Mouse (Mus musculus) lung, postnatal 0 days (tissue): ENCODE measurements at regions not wholly inside any gene's neighbourhood (a gene's known extent, or its start where the extent isn't known, plus 50 kb on each side); places are given as distances from the start of the nearest gene placed in this dataset.

Experiments
- ATAC-seq: fragments of 200-750 bp; cut with Nextera tagmentation; 2 replicates; pipeline ENCODE4 v1.8.0; 2017; ENCODE audit warnings: moderate library complexity
- DNase-seq: peaks from one replicate; pipeline ENCODE4 v3.0.0-alpha.2; 2016; ENCODE audit warnings: low spot score
- H3K27ac ChIP-seq: fragments of 300-500 bp; sonication (generic); 2 replicates; pipeline ENCODE4 v1.5.1; 2014; ENCODE audit warnings: antibody characterized with exemption, mild to moderate bottlenecking, low read length, mixed read lengths
- H3K27me3 ChIP-seq: fragments of 300-500 bp; sonication (generic); replicated peaks from 2 replicates; pipeline ENCODE4 v1.6.1; 2014; ENCODE audit warnings: low read length, mixed read lengths; ENCODE audit not compliant: insufficient read depth
- H3K36me3 ChIP-seq: fragments of 300-500 bp; sonication (generic); 2 replicates; pipeline ENCODE4 v1.6.1; 2014; ENCODE audit warnings: low read length, mixed read lengths; ENCODE audit not compliant: insufficient read depth
- H3K4me1 ChIP-seq: fragments of 300-500 bp; sonication (generic); 2 replicates; pipeline ENCODE4 v1.6.1; 2014; ENCODE audit warnings: antibody characterized with exemption, low read depth, low read length, mixed read lengths; ENCODE audit not compliant: insufficient read depth
- H3K4me2 ChIP-seq: fragments of 300-500 bp; sonication (generic); replicated peaks from 2 replicates; pipeline ENCODE4 v1.6.1; 2014; ENCODE audit warnings: low read depth, mild to moderate bottlenecking, low read length, moderate library complexity, mixed read lengths
- H3K4me3 ChIP-seq: fragments of 300-500 bp; sonication (generic); 2 replicates; pipeline ENCODE4 v1.5.1; 2014; ENCODE audit warnings: low read depth, low read length
- H3K9ac ChIP-seq: fragments of 300-500 bp; sonication (generic); replicated peaks from 2 replicates; pipeline ENCODE4 v1.6.1; 2014; ENCODE audit warnings: low read depth, mild to moderate bottlenecking
- H3K9me3 ChIP-seq: fragments of 300-500 bp; sonication (generic); 2 replicates; pipeline ENCODE4 v1.6.1; 2016; ENCODE audit warnings: low read length, mixed read lengths
- CTCF ChIP-seq: IDR thresholded peaks from 2 replicates; pipeline ENCODE4 v1.5.1; 2016; ENCODE audit warnings: antibody characterized with exemption, mild to moderate bottlenecking
- EP300 ChIP-seq: IDR thresholded peaks from 2 replicates; pipeline ENCODE4 v1.6.1; 2016; ENCODE audit warnings: antibody characterized with exemption, mild to moderate bottlenecking, control low read depth
- WGBS: fragments of 180-500 bp; shearing (Covaris S2); extraction: QIAGEN DNeasy Blood & Tissue Kit; methylation state at CpG from one replicate; pipeline ENCODE4 v1.1.7; 2014; 5-methylcytosine and 5-hydroxymethylcytosine counted together

- H3K36me3 ChIP-seq = no peaks in the 10 kb centered on the region
- no peaks in the 10 kb centered on the region for H3K9me3 ChIP-seq
- no peak overlapping the region for H3K4me3 ChIP-seq
- TF ChIP-seq EP300 (no peak), CTCF (no peak)
- 67% methylated on average over 4 of the region's 4 CpGs for WGBS
- no peak overlapping the region for H3K4me2 ChIP-seq
- no peaks in the 10 kb centered on the region for H3K27me3 ChIP-seq
- DNase-seq = no peak
- no peak for ATAC-seq
- no peak overlapping the region for H3K27ac ChIP-seq
- H3K9ac ChIP-seq = no peak overlapping the region
- H3K4me1 ChIP-seq = no peaks in the 10 kb centered on the region
These were observed 138.1 kb upstream of the St8sia2 start for GRCm38 (mm10) chr7:74151590-74151989.

DNA sequence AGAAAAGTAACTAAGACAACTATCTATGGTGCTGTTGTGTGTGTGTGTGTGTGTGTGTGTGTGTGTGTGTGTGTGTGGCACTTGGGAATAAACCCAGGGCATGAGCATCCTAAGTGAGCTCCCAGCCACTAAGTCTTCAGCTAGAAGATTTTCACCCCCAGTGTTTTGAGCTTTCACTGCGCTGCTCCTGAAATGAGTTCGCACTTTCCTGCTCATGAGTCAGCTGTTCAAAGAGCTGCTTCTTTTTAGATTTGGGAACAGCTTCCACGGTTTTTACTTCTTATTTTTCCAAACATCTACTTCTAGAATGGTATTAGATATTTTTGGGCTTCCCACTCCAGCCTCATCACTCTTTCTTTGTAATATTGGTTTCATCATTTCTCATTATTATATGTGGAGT is 129.7 kb upstream of the St8sia2 start:
- Histone ChIP-seq H3K4me2 (no peak overlapping the region), H3K27me3 (no peaks in the 10 kb centered on the region), H3K36me3 (no peaks in the 10 kb centered on the region), H3K9ac (no peak overlapping the region), H3K9me3 (no peaks in the 10 kb centered on the region), H3K4me3 (no peak overlapping the region), H3K27ac (no peak overlapping the region), H3K4me1 (no peaks in the 10 kb centered on the region)
- TF ChIP-seq EP300 (no peak), CTCF (no peak)
- ATAC-seq = no peak
- 89% methylated on average over 3 of the region's 3 CpGs for WGBS
- no peak for DNase-seq

- ATAC-seq = no peak
- TF ChIP-seq CTCF (no peak), EP300 (no peak)
- no peak overlapping the region for H3K4me3 ChIP-seq
- H3K27me3 ChIP-seq = no peaks in the 10 kb centered on the region
- H3K9ac ChIP-seq = no peak overlapping the region
- DNase-seq = no peak
- no peak overlapping the region for H3K4me2 ChIP-seq
- WGBS = 65% methylated on average over 6 of the region's 6 CpGs
- H3K27ac ChIP-seq = no peak overlapping the region
- H3K36me3 ChIP-seq = no peaks in the 10 kb centered on the region
- H3K9me3 ChIP-seq = no peaks in the 10 kb centered on the region
- no peaks in the 10 kb centered on the region for H3K4me1 ChIP-seq
These were observed 124.7 kb upstream of the St8sia2 start for GRCm38 (mm10) chr7:74138169-74138568.

GRCm38 (mm10) chr7:74130206-74130836 is 116.8 kb upstream of the St8sia2 start:
- DNase-seq (peak; percentile 80), ATAC-seq (peak; percentile 87)
- Histone ChIP-seq H3K9me3 (no peaks in the 10 kb centered on the region), H3K4me3 (no peak overlapping the region), H3K27ac (no peak overlapping the region), H3K36me3 (no peaks in the 10 kb centered on the region), H3K9ac (no peak overlapping the region), H3K27me3 (no peaks in the 10 kb centered on the region), H3K4me2 (no peak overlapping the region), H3K4me1 (no peaks in the 10 kb centered on the region)
- WGBS = 45% methylated on average over 8 of the region's 8 CpGs
- TF ChIP-seq EP300 (no peak), CTCF (no peak)

DNA sequence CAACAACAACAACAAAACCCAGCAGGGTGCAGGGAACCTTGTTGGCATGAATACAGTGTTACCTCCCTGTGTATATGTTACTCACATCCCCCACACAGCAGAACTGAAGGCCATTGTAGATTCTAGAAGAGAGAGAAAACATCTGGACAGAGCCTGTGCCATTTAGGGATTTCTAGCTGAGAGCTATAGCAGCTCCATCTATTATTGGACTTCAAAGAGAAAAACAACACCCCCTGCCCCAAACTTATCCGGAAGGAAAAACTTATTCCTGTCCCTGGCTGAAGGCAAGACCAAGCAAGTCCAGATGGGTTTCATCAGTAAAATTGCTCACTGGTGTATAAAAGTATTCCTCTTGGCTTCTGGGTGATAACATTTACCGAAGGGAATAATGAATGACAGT is 98.6 kb upstream of the St8sia2 start:
- no peaks in the 10 kb centered on the region for H3K4me1 ChIP-seq
- no peaks in the 10 kb centered on the region for H3K36me3 ChIP-seq
- no peak for TF ChIP-seq EP300
- no peak for TF ChIP-seq CTCF
- H3K27ac ChIP-seq = no peak overlapping the region
- H3K4me2 ChIP-seq = no peak overlapping the region
- 34% methylated on average over 2 of the region's 2 CpGs for WGBS
- no peaks in the 10 kb centered on the region for H3K9me3 ChIP-seq
- ATAC-seq = no peak
- no peak for DNase-seq
- H3K9ac ChIP-seq = no peak overlapping the region
- no peaks in the 10 kb centered on the region for H3K27me3 ChIP-seq
- H3K4me3 ChIP-seq = no peak overlapping the region

DNA sequence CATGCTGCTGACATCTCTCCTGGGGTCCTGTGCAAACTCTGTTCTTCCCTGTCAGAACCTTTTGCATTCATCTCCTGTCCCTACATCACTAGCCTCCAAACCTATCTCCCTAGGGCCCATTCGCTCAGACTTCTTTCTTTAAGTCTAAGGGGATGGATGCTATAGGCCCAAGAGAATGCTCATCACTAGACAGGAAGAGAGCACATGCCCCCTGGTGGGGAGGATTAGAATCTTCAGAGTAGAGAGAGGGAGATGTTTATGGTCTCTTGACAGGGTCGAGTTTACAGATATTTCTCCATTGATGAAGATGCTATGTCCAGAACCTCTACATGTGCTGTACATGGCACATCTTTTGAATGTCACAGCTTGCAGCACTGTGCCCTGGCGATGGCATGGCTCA is 94.9 kb upstream of the St8sia2 start:
- WGBS = 51% methylated on average over 3 of the region's 3 CpGs
- H3K27me3 ChIP-seq = no peaks in the 10 kb centered on the region
- no peaks in the 10 kb centered on the region for H3K4me1 ChIP-seq
- H3K36me3 ChIP-seq = no peaks in the 10 kb centered on the region
- H3K27ac ChIP-seq = no peak overlapping the region
- TF ChIP-seq EP300 (no peak), CTCF (peak; percentile 72)
- H3K9ac ChIP-seq = no peak overlapping the region
- no peak overlapping the region for H3K4me2 ChIP-seq
- H3K9me3 ChIP-seq = no peaks in the 10 kb centered on the region
- ATAC-seq (no peak), DNase-seq (peak; percentile 59)
- no peak overlapping the region for H3K4me3 ChIP-seq
